Mouse (Mus musculus) CH12.LX (cell line): ENCODE measurements around the gene Sorbs2. TPM values are rescaled to one million over a fixed set of nuclear protein-coding genes. Genes with fewer than 3 reads are reported as not detected.

Experiments used
- DNase-seq: peaks from one replicate; pipeline ENCODE4 v3.0.0-alpha.2; 2013; ENCODE audit errors: extremely low read depth
- H3K27ac ChIP-seq: 2 replicates; pipeline ENCODE4 v1.5.1; 2012; ENCODE audit warnings: low read depth, mild to moderate bottlenecking, control low read depth, moderate library complexity; ENCODE audit not compliant: insufficient read depth
- H3K27me3 ChIP-seq: replicated peaks from 2 replicates; pipeline ENCODE3; 2012; ENCODE audit warnings: inconsistent platforms
- H3K36me3 ChIP-seq, 2 experiments: replicated peaks in 1 of 2; 2 replicates each; pipeline versions ENCODE3 to v1.6.1; 2012; ENCODE audit warnings: inconsistent platforms in 1 of 2, low read length in 1 of 2, mild to moderate bottlenecking in 1 of 2, mixed read lengths in 1 of 2, moderate library complexity in 1 of 2; ENCODE audit not compliant: control insufficient read depth in 1 of 2, insufficient read depth in 1 of 2
- H3K4me1 ChIP-seq, 2 experiments: 2 replicates each; pipeline ENCODE4 v1.6.1; 2012; ENCODE audit warnings: inconsistent platforms in 1 of 2, moderate library complexity in 1 of 2; ENCODE audit not compliant: insufficient read depth in 2 of 2, control insufficient read depth in 1 of 2
- H3K4me2 ChIP-seq: 2 replicates; pipeline ENCODE4 v1.6.1; 2012; ENCODE audit warnings: low read depth, mild to moderate bottlenecking, control low read depth; ENCODE audit not compliant: poor library complexity, insufficient read depth, severe bottlenecking
- H3K4me3 ChIP-seq, 3 experiments: fragments of 150-350 bp in 1 of 3; sonication (generic) in 1 of 3; replicated peaks in 1 of 3; 2 replicates each; pipeline versions ENCODE3 to v1.5.1; 2011 to 2012; ENCODE audit warnings: low read depth in 2 of 3, low read length in 2 of 3, mild to moderate bottlenecking in 2 of 3, moderate library complexity in 2 of 3, control low read depth in 1 of 3, improper control_type of control experiment in 1 of 3, inconsistent platforms in 1 of 3, mixed read lengths in 1 of 3; ENCODE audit not compliant: poor library complexity in 1 of 3
- H3K79me2 ChIP-seq: replicated peaks from 2 replicates; pipeline ENCODE4 v1.6.1; 2012; ENCODE audit warnings: mild to moderate bottlenecking, moderate library complexity; ENCODE audit not compliant: control insufficient read depth, poor library complexity, insufficient read depth, severe bottlenecking; ENCODE audit errors: extremely low read depth
- H3K9ac ChIP-seq: 2 replicates; pipeline ENCODE4 v1.6.1; 2012; ENCODE audit warnings: low read depth, mild to moderate bottlenecking, control low read depth, moderate library complexity; ENCODE audit not compliant: insufficient read depth
- H3K9me3 ChIP-seq: replicated peaks from 2 replicates; pipeline ENCODE3; 2012; ENCODE audit warnings: low read length, inconsistent platforms, mixed read lengths
- BHLHE40 ChIP-seq: IDR thresholded peaks from 2 replicates; pipeline ENCODE4 v1.6.1; 2011; ENCODE audit warnings: mild to moderate bottlenecking, low read depth, low read length, improper control_type of control experiment
- CHD1 ChIP-seq: IDR thresholded peaks from 2 replicates; pipeline ENCODE4 v1.6.1; 2012; ENCODE audit warnings: low read depth, low read length, improper control_type of control experiment, inconsistent platforms
- CTCF ChIP-seq, 2 experiments: IDR thresholded peaks in 1 of 2; conservative IDR thresholded peaks in 1 of 2; 2 replicates each; pipeline ENCODE4 v1.5.1; 2011 to 2012; ENCODE audit warnings: low read depth in 2 of 2, low read length in 2 of 2, improper control_type of control experiment in 1 of 2, inconsistent platforms in 1 of 2, mild to moderate bottlenecking in 1 of 2, moderate library complexity in 1 of 2
- ELF1 ChIP-seq: IDR thresholded peaks from 2 replicates; pipeline ENCODE4 v1.6.1; 2014; ENCODE audit warnings: low read depth, mild to moderate bottlenecking, inconsistent platforms, low read length, improper control_type of control experiment
- EP300 ChIP-seq: IDR thresholded peaks from 2 replicates; pipeline ENCODE4 v1.6.1; 2011; ENCODE audit warnings: low read length, improper control_type of control experiment
- ETS1 ChIP-seq: conservative IDR thresholded peaks from 2 replicates; pipeline ENCODE4 v1.6.1; 2012; ENCODE audit warnings: low read depth, mild to moderate bottlenecking, inconsistent platforms, low read length, improper control_type of control experiment, moderate library complexity
- GABPA ChIP-seq: IDR thresholded peaks from 2 replicates; pipeline ENCODE4 v1.6.1; 2012; ENCODE audit warnings: low read depth, low read length, improper control_type of control experiment, inconsistent platforms; ENCODE audit not compliant: insufficient replicate concordance
- IRF4 ChIP-seq: IDR thresholded peaks from 2 replicates; pipeline ENCODE4 v1.6.1; 2014; ENCODE audit warnings: low read depth, mild to moderate bottlenecking, inconsistent platforms, low read length, improper control_type of control experiment
- JUND ChIP-seq: conservative IDR thresholded peaks from 2 replicates; pipeline ENCODE4 v1.6.1; 2011; ENCODE audit warnings: low read depth, low read length, improper control_type of control experiment
- MAFK ChIP-seq: IDR thresholded peaks from 2 replicates; pipeline ENCODE4 v1.6.1; 2011; ENCODE audit warnings: low read length, improper control_type of control experiment; ENCODE audit not compliant: insufficient replicate concordance
- MAX ChIP-seq: IDR thresholded peaks from 2 replicates; pipeline ENCODE4 v1.6.1; 2011; ENCODE audit warnings: low read length, improper control_type of control experiment
- MAZ ChIP-seq: IDR thresholded peaks from 2 replicates; pipeline ENCODE4 v1.6.1; 2012; ENCODE audit warnings: low read depth, mild to moderate bottlenecking, inconsistent platforms, low read length, improper control_type of control experiment, moderate library complexity
- MEF2A ChIP-seq: IDR thresholded peaks from 2 replicates; pipeline ENCODE4 v1.6.1; 2014; ENCODE audit warnings: low read depth, mild to moderate bottlenecking, inconsistent platforms, low read length, improper control_type of control experiment, borderline replicate concordance
- MXI1 ChIP-seq: IDR thresholded peaks from 2 replicates; pipeline ENCODE4 v1.6.1; 2011; ENCODE audit warnings: mild to moderate bottlenecking, low read depth, low read length, improper control_type of control experiment
- MYC ChIP-seq: IDR thresholded peaks from 2 replicates; pipeline ENCODE4 v1.6.1; 2011; ENCODE audit warnings: low read depth, mild to moderate bottlenecking, improper control_type of control experiment, low read length
- NELFE ChIP-seq: IDR thresholded peaks from 2 replicates; pipeline ENCODE4 v1.6.1; 2011; ENCODE audit warnings: low read depth, low read length, improper control_type of control experiment
- NRF1 ChIP-seq: IDR thresholded peaks from 2 replicates; pipeline ENCODE4 v1.6.1; 2014; ENCODE audit warnings: low read depth, mild to moderate bottlenecking, inconsistent platforms, low read length, improper control_type of control experiment, moderate library complexity
- PAX5 ChIP-seq: IDR thresholded peaks from 2 replicates; pipeline ENCODE4 v1.6.1; 2012; ENCODE audit warnings: low read length, inconsistent platforms, mixed read lengths
- POLR2A ChIP-seq: IDR thresholded peaks from 2 replicates; pipeline ENCODE4 v1.6.1; 2011; ENCODE audit warnings: low read depth, mild to moderate bottlenecking, improper control_type of control experiment, low read length
- RAD21 ChIP-seq: IDR thresholded peaks from 2 replicates; pipeline ENCODE4 v1.6.1; 2011; ENCODE audit warnings: low read depth, mild to moderate bottlenecking, low read length, improper control_type of control experiment, moderate library complexity
- RCOR1 ChIP-seq: conservative IDR thresholded peaks from 2 replicates; pipeline ENCODE4 v1.6.1; 2012; ENCODE audit warnings: low read depth, mild to moderate bottlenecking, inconsistent platforms, low read length, improper control_type of control experiment
- SIN3A ChIP-seq: IDR thresholded peaks from 2 replicates; pipeline ENCODE4 v1.6.1; 2012; ENCODE audit warnings: low read length, improper control_type of control experiment, inconsistent platforms
- SMC3 ChIP-seq: IDR thresholded peaks from 2 replicates; pipeline ENCODE4 v1.6.1; 2011; ENCODE audit warnings: low read depth, low read length, improper control_type of control experiment
- TCF12 ChIP-seq: IDR thresholded peaks from 2 replicates; pipeline ENCODE4 v1.6.1; 2014; ENCODE audit warnings: low read depth, mild to moderate bottlenecking, inconsistent platforms, low read length, improper control_type of control experiment
- USF1 ChIP-seq: IDR thresholded peaks from 2 replicates; pipeline ENCODE4 v1.6.1; 2014; ENCODE audit warnings: low read depth, mild to moderate bottlenecking, inconsistent platforms, low read length, improper control_type of control experiment
- USF2 ChIP-seq: conservative IDR thresholded peaks from 2 replicates; pipeline ENCODE4 v1.6.1; 2011; ENCODE audit warnings: low read depth, low read length, improper control_type of control experiment
- ZC3H11A ChIP-seq: IDR thresholded peaks from 2 replicates; pipeline ENCODE4 v1.6.1; 2012; ENCODE audit warnings: low read depth, mild to moderate bottlenecking, inconsistent platforms, low read length, improper control_type of control experiment
- ZKSCAN1 ChIP-seq: IDR thresholded peaks from 2 replicates; pipeline ENCODE4 v1.6.1; 2012; ENCODE audit warnings: low read depth, inconsistent platforms, low read length, improper control_type of control experiment, borderline replicate concordance
- ZNF384 ChIP-seq: IDR thresholded peaks from 2 replicates; pipeline ENCODE4 v1.6.1; 2012; ENCODE audit warnings: low read depth, low read length, improper control_type of control experiment, inconsistent platforms
- dilution Hi-C: fragments of 300-500 bp; cut with MboI; formaldehyde crosslinking; loops from 2 replicates; pipeline ENCODE4 v1.14.3; 2020; ENCODE audit warnings: low sequenced_read_pairs; ENCODE audit not compliant: extremely low pct_unique_long_range_greater_than_20kb, extremely low pct_ligation_motif_present
- in situ Hi-C: fragments of 300-500 bp; cut with MboI; formaldehyde crosslinking; loops from 3 replicates; pipeline ENCODE4 v1.14.3; 2019; ENCODE audit warnings: low sequenced_read_pairs, low pct_ligation_motif_present, low pct_unique_long_range_greater_than_20kb, mixed read lengths
- polyA plus RNA-seq: library from polyadenylated mRNA; unstranded; fragments of >175 nt; gene quantifications from 2 replicates; pipeline ENCODE4 v1.2.1, GENCODE M21; 2012; ENCODE audit warnings: low read depth; ENCODE audit not compliant: insufficient read length
- total RNA-seq, 2 experiments: library from RNA; depleted of rRNA; stranded (reverse); fragments of 300-350 nt in 1 of 2; fragments of >200 nt in 1 of 2; gene quantifications; 2 replicates each; pipeline ENCODE4 v1.2.3; 2012 to 2014

Gene Sorbs2
- total and polyA plus RNA-seq, 3 experiments = not detected

- H3K4me3 ChIP-seq = no peak overlapping the region
- DNase-seq = no peak
Measured at GRCm38 (mm10) chr8:45673149-45673548, 165.6 kb downstream of the Sorbs2 start.

GRCm38 (mm10) chr8:45675821-45676279 lies 168.3 kb downstream of the Sorbs2 start:
- DNase-seq = no peak
- no peaks in the 10 kb centered on the region for H3K4me1 ChIP-seq
- dilution Hi-C loops = no loop called here
- no peaks in the 10 kb centered on the region for H3K27me3 ChIP-seq
- H3K79me2 ChIP-seq = no peaks in the 10 kb centered on the region
- in situ Hi-C loops = no loop called here
- no peak for TF ChIP-seq MAX
- no peak for TF ChIP-seq JUND
- TF ChIP-seq MAFK = no peak
- no peak for TF ChIP-seq ZC3H11A
- no peak for TF ChIP-seq RCOR1
- TF ChIP-seq MEF2A = no peak
- TF ChIP-seq NELFE = no peak
- TF ChIP-seq ZKSCAN1 = no peak
- no peak for TF ChIP-seq NRF1
- no peak for TF ChIP-seq BHLHE40
- TF ChIP-seq TCF12 = no peak
- TF ChIP-seq CTCF (conservative IDR thresholded peaks at IDR 0.05 in 1 of 2, IDR thresholded peaks at IDR 0.05 in 1 of 2; ENCODE audit: low read depth in 2 of 2, low read length in 2 of 2) = no peak
- no peak for TF ChIP-seq IRF4
- TF ChIP-seq SIN3A = no peak
- TF ChIP-seq USF1 = no peak
- no peak for TF ChIP-seq POLR2A
- no peak for TF ChIP-seq USF2
- no peak for TF ChIP-seq PAX5
- no peak for TF ChIP-seq CHD1
- H3K4me3 ChIP-seq = no peak overlapping the region
- H3K4me2 ChIP-seq = no peak overlapping the region
- no peak overlapping the region for H3K27ac ChIP-seq
- H3K9ac ChIP-seq = no peak overlapping the region
- no peaks in the 10 kb centered on the region for H3K36me3 ChIP-seq
- H3K9me3 ChIP-seq = no peaks in the 10 kb centered on the region

More at GRCm38 (mm10) chr8:45673149-45673548, 165.6 kb downstream of the Sorbs2 start:
- no peaks in the 10 kb centered on the region for H3K9me3 ChIP-seq
- no peaks in the 10 kb centered on the region for H3K27me3 ChIP-seq
- H3K9ac ChIP-seq = no peak overlapping the region
- no peak overlapping the region for H3K4me2 ChIP-seq
- in situ Hi-C loops = no loop called here
- TF ChIP-seq BHLHE40 (no peak), NELFE (no peak), ELF1 (no peak), ZNF384 (no peak), MXI1 (no peak), USF2 (no peak), ETS1 (no peak), MYC (no peak), EP300 (no peak), USF1 (no peak), GABPA (no peak), SMC3 (no peak), CHD1 (no peak), NRF1 (no peak), JUND (no peak), MAZ (no peak), IRF4 (no peak), RAD21 (no peak)
- dilution Hi-C loops = no loop called here
- H3K36me3 ChIP-seq = no peaks in the 10 kb centered on the region
- no peak overlapping the region for H3K27ac ChIP-seq
- no peaks in the 10 kb centered on the region for H3K4me1 ChIP-seq
- no peaks in the 10 kb centered on the region for H3K79me2 ChIP-seq
